Mouse (Mus musculus): ENCODE data around the gene Meis2.

Gene Meis2

GRCm38 (mm10) chr2:115852615-115853014 is 213.0 kb downstream of the Meis2 start:
- H3K27me3 ChIP-seq (ENCODE audit: control insufficient read depth, insufficient read depth, low read length, poor library complexity, severe bottlenecking), result 0 out of 2 replicates have a peak, but pooled peaks cover 3% of the 10 kb centered on the region
- H3K36me3 ChIP-seq (ENCODE audit: control insufficient read depth, insufficient read depth, low read length, poor library complexity, severe bottlenecking), result no peaks in the 10 kb centered on the region
- no peak for DNase-seq (ENCODE audit: low read depth, low spot score)

- Histone ChIP-seq H3K27me3 (ENCODE audit: control insufficient read depth, insufficient read depth, low read length, poor library complexity, severe bottlenecking) (0 out of 2 replicates have a peak, but pooled peaks cover 3% of the 10 kb centered on the region), H3K36me3 (ENCODE audit: control insufficient read depth, insufficient read depth, low read length, poor library complexity, severe bottlenecking) (no peaks in the 10 kb centered on the region)
- no peak for DNase-seq (ENCODE audit: low read depth, low spot score)
Measured at GRCm38 (mm10) chr2:115852109-115852508, 213.5 kb downstream of the Meis2 start.

GRCm38 (mm10) chr2:115850961-115851360 is 214.7 kb downstream of the Meis2 start:
- no peak for DNase-seq (ENCODE audit: low read depth, low spot score)
- no peaks in the 10 kb centered on the region for H3K36me3 ChIP-seq (ENCODE audit: control insufficient read depth, insufficient read depth, low read length, poor library complexity, severe bottlenecking)
- H3K27me3 ChIP-seq (ENCODE audit: control insufficient read depth, insufficient read depth, low read length, poor library complexity, severe bottlenecking), result 0 out of 2 replicates have a peak, but pooled peaks cover 3% of the 10 kb centered on the region

- no peaks in the 10 kb centered on the region for H3K36me3 ChIP-seq (ENCODE audit: control insufficient read depth, insufficient read depth, low read length, poor library complexity, severe bottlenecking)
- H3K27me3 ChIP-seq (ENCODE audit: control insufficient read depth, insufficient read depth, low read length, poor library complexity, severe bottlenecking), result no peaks in the 10 kb centered on the region
- DNase-seq (ENCODE audit: low read depth, low spot score), result no peak
Measured at GRCm38 (mm10) chr2:115842821-115843220, 222.8 kb downstream of the Meis2 start.

- no peak for DNase-seq (ENCODE audit: low read depth, low spot score)
- H3K36me3 ChIP-seq (ENCODE audit: control insufficient read depth, insufficient read depth, low read length, poor library complexity, severe bottlenecking), result no peaks in the 10 kb centered on the region
- no peaks in the 10 kb centered on the region for H3K27me3 ChIP-seq (ENCODE audit: control insufficient read depth, insufficient read depth, low read length, poor library complexity, severe bottlenecking)
Measured at GRCm38 (mm10) chr2:115836034-115836433, 229.6 kb downstream of the Meis2 start.

GRCm38 (mm10) chr2:115822361-115822760 is 243.3 kb downstream of the Meis2 start:
- no peak for DNase-seq (ENCODE audit: low read depth, low spot score)
- Histone ChIP-seq H3K27me3 (ENCODE audit: control insufficient read depth, insufficient read depth, low read length, poor library complexity, severe bottlenecking) (no peaks in the 10 kb centered on the region), H3K36me3 (ENCODE audit: control insufficient read depth, insufficient read depth, low read length, poor library complexity, severe bottlenecking) (no peaks in the 10 kb centered on the region)

- DNase-seq (ENCODE audit: low read depth, low spot score), result no peak
- H3K27me3 ChIP-seq (ENCODE audit: control insufficient read depth, insufficient read depth, low read length, poor library complexity, severe bottlenecking), result no peaks in the 10 kb centered on the region
- no peaks in the 10 kb centered on the region for H3K36me3 ChIP-seq (ENCODE audit: control insufficient read depth, insufficient read depth, low read length, poor library complexity, severe bottlenecking)
Measured at GRCm38 (mm10) chr2:115817959-115818358, 247.7 kb downstream of the Meis2 start.

GRCm38 (mm10) chr2:115813721-115814120 is 251.9 kb downstream of the Meis2 start:
- DNase-seq (ENCODE audit: low read depth, low spot score), result no peak
- no peaks in the 10 kb centered on the region for H3K27me3 ChIP-seq (ENCODE audit: control insufficient read depth, insufficient read depth, low read length, poor library complexity, severe bottlenecking)
- H3K36me3 ChIP-seq (ENCODE audit: control insufficient read depth, insufficient read depth, low read length, poor library complexity, severe bottlenecking), result no peaks in the 10 kb centered on the region

- Histone ChIP-seq H3K36me3 (ENCODE audit: control insufficient read depth, insufficient read depth, low read length, poor library complexity, severe bottlenecking) (no peaks in the 10 kb centered on the region), H3K27me3 (ENCODE audit: control insufficient read depth, insufficient read depth, low read length, poor library complexity, severe bottlenecking) (no peaks in the 10 kb centered on the region)
- DNase-seq (ENCODE audit: low read depth, low spot score), result no peak
Measured at GRCm38 (mm10) chr2:115813316-115813715, 252.3 kb downstream of the Meis2 start.
